Mouse (Mus musculus) embryo, embryonic 11.5 days (tissue): ENCODE data around the gene Mob3a.
A peak's percentile ranks its signal among the peaks of the same experiment; 100 is the strongest.
"Not testable (repeated sequence)": the region's sequence is repeated elsewhere in the genome, so short reads cannot be mapped to it uniquely, and the experiment has no call there.

Experiments
- DNase-seq: peaks from one replicate; pipeline ENCODE4 v3.0.0-alpha.2; 2012; ENCODE audit warnings: low read depth, low spot score

The Mob3a gene

GRCm38 (mm10) chr10:80663485-80664196 is 38.1 kb downstream of the Mob3a start:
- no peak for DNase-seq

- no peak for DNase-seq
Measured at GRCm38 (mm10) chr10:80661149-80661548, 40.6 kb downstream of the Mob3a start.

DNA sequence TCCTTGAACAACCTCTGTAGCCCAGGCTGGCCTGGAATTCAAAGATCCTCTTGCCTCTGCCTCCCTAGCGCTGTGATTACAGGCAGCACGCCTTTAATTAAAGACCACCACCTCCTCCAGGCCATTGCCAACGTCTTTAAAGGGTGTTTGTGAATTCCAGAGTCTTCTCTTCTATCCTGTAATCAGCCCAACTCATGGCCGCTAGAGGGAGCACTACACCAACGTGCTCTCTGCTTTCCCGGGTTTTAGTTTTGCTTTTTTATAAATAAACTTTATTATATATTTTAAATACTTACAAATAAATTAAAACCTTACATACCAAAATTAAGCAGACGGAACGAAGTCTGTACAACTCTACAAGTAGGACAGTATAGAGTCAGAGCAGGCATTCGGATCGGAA is 42.6 kb downstream of the Mob3a start:
- DNase-seq, result peak; percentile 68

- DNase-seq, result no peak
Measured at GRCm38 (mm10) chr10:80658841-80659202, 43.0 kb downstream of the Mob3a start.

- DNase-seq, result no peak
Measured at GRCm38 (mm10) chr10:80658194-80658840, 43.5 kb downstream of the Mob3a start.

- DNase-seq, result no peak
Measured at GRCm38 (mm10) chr10:80656863-80657623, 44.7 kb downstream of the Mob3a start, which contains the start of gene Btbd2. Gene Btbd2, minus strand, starts transcription at chr10:80657071.

GRCm38 (mm10) chr10:80656130-80656862 is 45.5 kb downstream of the Mob3a start:
- peak; percentile 99 for DNase-seq

DNA sequence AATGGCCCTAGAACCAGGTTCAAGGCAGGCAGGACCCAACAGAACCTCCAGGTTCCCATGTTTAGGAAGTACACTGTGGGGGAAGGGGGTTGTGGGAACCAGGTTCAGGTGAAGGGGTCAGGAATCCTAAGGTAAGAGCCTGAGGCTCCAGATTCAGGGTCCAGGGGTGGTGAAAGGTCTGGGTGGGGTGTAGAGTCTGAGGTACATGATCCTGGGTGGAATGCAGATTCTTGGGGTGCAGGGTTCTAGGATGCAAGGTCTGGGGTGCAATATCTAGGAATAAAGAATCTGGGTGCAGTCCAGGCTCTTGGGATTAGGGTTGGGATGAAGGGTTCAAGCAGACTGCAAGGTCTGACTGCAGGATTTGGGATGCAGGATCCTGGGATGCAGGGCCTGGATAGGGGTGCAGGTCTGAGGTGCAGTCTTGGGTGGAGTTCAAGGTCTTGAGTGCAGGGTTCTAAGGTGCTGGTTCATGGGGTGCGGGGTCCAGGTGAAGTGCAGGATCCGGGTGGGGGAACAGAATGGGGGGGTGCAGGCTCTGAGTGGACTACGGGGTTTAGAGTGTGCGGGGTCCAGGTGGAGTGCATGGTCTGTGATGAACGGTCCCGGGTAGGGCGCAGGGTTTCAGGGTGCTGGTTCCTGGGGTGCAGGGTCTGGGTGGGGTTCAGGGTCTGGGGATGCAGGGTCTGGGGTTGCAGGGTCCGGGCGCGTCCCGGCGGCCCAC is 46.2 kb downstream of the Mob3a start:
- DNase-seq, result no peak

- no peak for DNase-seq
Measured at GRCm38 (mm10) chr10:80654866-80655265, 46.9 kb downstream of the Mob3a start.

DNA sequence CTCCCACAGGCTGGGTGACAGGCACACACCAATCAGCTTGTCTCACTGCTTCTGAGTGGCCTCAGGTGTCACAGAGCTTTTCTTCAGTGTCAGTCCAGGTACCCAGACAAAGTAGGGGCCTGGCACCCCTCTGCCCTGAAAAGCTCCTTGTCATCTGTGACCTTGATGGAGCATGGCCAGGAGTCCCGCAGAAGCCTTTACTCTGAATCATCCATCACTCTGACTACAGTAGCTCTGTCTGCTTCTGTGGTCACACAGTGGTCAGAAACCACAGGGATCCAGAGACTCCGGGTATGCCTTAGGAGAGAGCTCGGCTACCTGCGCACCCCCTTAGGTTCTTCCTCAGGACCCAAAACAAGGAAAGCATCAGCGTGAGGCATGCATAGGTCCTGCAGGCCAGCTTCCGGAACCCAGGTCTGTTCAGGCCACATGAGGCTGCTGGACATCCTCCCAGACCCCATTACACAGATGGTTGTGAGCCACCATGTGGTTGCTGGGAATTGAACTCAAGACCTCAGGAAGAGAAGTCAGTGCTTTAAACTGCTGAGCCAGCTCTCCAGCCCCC is 48.5 kb downstream of the Mob3a start:
- no peak for DNase-seq

GRCm38 (mm10) chr10:80650392-80650791 is 51.4 kb downstream of the Mob3a start:
- no peak for DNase-seq

DNA sequence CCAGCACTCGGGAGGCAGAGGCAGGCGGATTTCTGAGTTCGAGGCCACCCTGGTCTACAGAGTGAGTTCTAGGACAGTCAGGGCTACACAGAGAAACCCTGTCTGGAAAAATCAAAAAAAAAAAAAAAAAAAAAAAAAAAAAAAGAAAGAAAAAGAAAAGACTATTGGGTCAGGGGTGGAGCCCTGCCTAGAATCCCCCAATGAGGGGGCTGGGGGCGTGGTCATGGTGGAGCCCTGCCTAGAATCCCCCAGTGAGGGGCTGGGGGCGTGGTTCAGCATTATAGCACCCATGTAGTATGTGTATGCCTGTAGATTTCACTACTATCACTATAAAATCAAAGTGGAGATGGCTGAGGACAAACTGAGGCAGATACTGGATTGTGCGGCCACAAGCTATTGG is 51.9 kb downstream of the Mob3a start:
- not testable (repeated sequence) for DNase-seq

GRCm38 (mm10) chr10:80646936-80647335 is 54.8 kb downstream of the Mob3a start:
- DNase-seq, result no peak

- DNase-seq, result no peak
Measured at GRCm38 (mm10) chr10:80635345-80635744, 66.4 kb downstream of the Mob3a start.
